Mouse (Mus musculus) frontal cortex, postnatal 36 days (tissue): ENCODE results near the gene Zfp993.
"Not testable (repeated sequence)": the region's sequence is repeated elsewhere in the genome, so short reads cannot be mapped to it uniquely, and the experiment has no call there.

Experiments
- DNase-seq, 2 experiments: peaks; one replicate each; pipeline ENCODE4 v3.0.0; 2022; ENCODE audit warnings: low spot score in 2 of 2

The Zfp993 gene

GRCm38 (mm10) chr4:146610774-146611400 lies at the start of gene Zfp993:
Zfp993 (plus strand) TSS chr4:146610961.
- not testable (repeated sequence) for DNase-seq

GRCm38 (mm10) chr4:146579905-146580873 lies 30.6 kb upstream of the Zfp993 start:
- not testable (repeated sequence) for DNase-seq

GRCm38 (mm10) chr4:146603578-146604399 lies 7.0 kb upstream of the Zfp993 start:
- DNase-seq: not testable (repeated sequence)

GRCm38 (mm10) chr4:146644367-146644766 lies 33.6 kb downstream of the Zfp993 start:
- not testable (repeated sequence) for DNase-seq

- not testable (repeated sequence) for DNase-seq
Observed at GRCm38 (mm10) chr4:146649641-146650040, 38.9 kb downstream of the Zfp993 start.

GRCm38 (mm10) chr4:146650115-146650514 lies 39.4 kb downstream of the Zfp993 start:
- not testable (repeated sequence) for DNase-seq

- not testable (repeated sequence) for DNase-seq
Observed at GRCm38 (mm10) chr4:146650639-146651038, 39.9 kb downstream of the Zfp993 start.
